Mouse (Mus musculus) frontal cortex, postnatal 10 days (tissue): ENCODE data around the gene Boc.

ENCODE experiments used
- DNase-seq, 2 experiments: peaks; one replicate each; pipeline ENCODE4 v3.0.0; 2022; ENCODE audit warnings: low spot score in 2 of 2, mixed read lengths in 1 of 2

The Boc gene

DNA sequence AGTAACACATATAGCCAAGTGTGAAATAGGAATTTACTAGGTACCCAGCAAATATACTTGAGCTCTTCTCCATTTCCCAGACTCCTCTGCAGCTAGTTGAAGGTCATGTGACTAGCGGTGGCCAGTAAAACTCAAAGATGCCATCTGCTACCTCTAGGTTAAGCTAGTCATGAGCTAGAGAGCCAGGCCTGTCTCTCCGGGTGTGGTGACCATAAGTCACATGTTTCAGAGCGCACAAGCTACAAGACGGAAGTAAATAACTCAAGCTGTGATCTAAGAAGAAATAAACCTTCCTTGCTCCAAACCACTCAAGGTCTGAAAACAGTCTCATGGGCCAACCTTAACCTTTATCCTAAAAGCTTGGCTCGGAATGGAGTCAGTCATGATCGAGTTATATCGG is 29.7 kb downstream of the Boc start:
- no peak for DNase-seq

DNA sequence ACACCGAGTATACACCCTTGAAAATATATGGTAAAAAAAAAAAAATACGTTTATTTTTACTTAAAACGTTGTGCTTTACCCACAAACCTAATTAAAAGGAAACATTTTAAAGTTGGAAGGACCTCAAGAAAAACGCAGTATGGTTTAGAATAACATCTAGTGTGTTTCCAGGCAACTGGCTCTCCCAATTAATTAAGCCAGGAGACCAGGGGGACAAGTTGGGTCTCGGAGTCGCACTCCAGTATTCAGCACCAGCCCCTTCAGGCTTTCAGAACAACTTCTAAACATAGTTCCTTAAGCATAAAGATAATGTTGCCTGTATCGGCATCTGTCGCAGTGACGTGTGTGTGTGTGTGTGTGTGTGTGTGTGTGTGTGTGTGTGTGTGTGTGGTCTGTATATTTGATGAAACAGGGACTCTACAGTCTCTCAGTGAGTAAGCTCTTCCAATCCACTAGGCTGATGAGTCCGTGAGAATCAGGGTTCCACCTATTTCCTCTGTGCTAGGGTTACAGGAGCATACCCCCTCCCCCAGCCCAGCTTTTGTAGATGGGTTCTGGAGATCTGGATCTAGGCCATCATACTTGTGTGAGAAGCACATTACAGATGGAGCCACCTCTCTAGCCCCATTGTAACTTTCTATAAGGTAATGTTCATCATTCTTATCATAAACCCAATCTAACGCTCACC is 31.3 kb downstream of the Boc start:
- DNase-seq: no peak

DNA sequence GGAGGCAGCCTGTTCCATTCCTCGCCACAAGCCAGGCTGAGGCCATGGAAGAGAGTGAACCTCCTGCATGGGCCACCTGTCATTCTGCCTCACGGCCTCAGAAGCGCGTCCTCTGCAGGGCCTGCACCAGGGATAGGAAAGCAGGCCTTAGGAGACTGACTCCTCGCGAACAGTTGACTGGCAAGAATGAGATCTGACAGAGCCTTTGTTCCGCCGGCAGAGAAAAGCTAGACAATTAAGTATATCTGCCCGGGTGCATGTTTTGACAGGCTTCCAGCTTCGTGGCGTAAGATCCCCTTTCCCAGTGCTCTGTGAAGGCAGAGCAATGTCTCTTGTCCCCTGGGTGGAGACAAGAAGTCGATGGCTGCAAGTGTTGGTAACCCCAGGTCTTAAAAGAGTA is 32.0 kb downstream of the Boc start:
- DNase-seq: no peak

DNA sequence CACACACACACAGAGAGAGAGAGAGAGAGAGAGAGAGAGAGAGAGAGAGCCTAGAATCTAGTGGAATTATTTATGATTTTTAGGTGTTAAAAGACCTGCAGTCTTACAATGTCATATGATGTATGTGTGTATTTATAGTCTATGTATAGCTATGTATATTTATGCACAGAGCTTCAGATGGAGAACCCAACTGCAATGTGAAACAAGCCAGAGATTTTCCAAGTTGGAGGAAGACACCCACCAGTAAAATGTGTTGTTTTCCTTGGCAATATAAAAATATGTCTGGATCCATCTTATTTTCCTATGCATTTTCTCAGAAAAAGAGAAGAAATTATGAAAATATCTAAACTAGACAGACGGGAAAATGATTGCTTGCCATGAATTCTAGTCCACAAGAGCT is 32.7 kb downstream of the Boc start:
- DNase-seq: no peak

DNA sequence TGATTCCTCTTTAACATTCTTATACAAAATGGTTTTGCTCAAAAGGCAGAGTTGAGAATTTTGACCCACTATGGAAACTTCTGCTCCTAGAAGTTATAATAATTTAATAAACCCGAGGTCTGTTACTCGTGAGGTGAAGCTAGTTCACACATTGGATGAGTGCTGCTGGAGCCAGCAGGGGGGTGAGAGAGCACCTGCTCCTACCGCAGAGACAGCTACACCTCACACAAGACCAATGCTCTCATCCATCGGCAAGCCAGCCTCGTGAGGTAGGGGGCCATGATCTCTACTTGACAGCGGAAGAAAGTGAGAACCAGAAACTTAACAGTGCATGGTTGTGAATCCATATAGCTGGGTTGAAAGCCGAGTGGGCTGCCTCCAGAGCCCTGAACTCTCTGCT is 35.1 kb downstream of the Boc start:
- DNase-seq: no peak

DNA sequence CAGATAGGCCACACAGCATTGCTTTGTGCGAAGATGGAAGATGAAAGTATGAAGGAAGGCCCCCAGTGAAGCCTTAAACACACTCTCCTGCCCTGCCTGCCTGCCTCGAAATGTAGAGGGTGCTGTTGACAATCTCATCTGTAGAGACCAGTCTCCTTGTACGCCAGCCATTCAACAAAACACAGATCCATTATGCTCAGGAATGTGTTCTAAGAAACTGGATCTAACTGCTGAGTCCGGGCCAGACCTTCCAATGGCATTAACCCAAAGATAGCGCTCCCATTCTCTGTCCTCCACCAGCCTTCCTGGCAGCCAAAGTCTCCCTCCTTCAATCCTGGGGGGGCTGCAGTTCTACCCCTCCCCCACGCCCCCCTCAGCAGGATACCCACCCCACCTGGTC is 42.2 kb downstream of the Boc start:
- DNase-seq: no peak

DNA sequence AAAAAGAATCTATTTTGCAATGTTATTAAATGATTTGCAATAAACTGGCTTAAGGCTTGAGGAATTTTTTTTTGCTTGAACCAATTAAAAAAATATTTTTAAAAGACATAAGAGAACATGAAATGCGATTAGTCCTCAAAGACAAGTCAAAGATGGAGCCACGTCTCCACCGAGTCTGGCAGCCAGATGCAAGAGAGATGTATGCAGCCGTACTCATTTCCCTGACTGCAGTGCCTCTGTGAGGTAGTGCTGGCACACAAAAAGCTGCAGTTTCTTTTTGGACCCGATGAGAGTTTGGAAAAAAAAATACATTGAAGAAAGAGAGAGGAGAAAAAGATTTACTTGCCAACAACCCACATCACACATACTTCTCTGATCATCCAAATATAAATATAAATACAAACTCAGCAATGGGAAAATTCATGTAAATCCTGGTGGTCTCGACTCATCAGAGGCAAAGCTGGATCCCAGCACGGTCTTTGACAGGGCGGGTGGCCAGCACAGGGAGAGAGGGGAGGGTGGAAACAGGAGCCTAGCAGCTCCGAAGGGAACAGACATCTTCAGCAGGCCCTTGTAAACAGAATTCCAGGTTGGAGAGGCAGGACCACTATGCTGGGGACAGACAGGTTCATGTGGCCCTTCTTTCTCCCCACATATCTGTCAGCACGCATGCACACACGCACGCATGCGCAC is 48.0 kb downstream of the Boc start:
- DNase-seq: no peak

DNA sequence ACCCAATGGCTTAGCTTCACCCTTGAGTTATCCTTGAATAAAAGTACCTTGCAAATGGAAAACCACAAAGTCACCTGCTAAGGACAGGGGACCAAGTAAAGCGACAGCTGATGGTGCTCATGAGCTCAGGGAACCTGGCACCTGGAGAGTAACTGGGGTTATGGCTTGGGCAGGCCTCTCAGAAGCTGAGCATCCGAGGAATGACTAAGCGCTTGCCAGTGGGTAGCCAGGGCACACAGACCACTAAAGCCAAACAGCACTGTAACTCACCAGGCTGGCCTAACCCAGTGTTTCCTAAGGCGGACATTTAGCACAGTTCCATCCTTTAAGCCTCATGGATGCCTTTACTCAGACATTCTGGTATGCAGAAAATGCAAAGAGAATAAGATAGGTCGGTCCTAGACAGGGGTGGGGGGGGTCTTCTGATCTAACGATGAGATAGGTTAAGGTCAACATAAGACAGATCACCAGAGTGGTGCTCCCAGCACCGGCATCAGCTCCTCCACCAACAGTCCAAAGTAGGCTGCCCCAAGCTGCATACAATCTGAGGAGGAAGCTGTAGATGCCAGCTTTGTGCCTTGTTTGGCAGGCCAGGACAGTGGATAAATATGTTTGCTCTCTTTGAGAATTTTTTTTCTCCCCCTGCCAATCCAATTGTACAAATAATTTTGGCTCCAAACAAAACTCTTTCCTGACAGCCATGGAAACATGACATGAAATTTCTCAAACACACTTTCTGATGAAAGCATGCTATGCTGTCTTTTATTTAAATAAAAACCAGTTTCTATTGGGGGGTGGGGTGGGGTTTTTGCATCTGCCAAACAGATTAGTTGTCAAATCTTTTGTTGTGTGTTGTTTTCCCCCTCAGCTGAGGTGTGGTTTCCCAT is 49.0 kb downstream of the Boc start:
- no peak for DNase-seq

DNA sequence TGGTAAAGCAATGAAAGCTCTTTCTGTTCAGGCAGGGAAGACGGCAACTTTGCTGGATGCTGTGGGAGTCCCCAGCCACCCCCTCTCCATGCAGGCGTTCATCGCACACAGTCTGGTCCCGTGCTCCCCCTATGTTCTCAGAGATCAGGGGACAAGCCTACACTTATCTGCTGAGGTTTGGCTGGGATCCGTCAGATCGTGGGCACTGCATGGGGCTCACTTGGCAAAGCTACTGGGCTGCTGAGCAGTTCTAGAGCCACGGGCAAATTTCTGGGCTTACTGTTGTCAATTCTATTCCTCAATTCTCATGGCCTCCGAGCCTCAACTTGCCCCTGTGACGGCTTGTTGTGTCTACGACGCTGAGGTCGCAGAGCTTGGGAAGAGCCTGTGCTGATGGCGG is 49.9 kb downstream of the Boc start:
- DNase-seq: no peak

DNA sequence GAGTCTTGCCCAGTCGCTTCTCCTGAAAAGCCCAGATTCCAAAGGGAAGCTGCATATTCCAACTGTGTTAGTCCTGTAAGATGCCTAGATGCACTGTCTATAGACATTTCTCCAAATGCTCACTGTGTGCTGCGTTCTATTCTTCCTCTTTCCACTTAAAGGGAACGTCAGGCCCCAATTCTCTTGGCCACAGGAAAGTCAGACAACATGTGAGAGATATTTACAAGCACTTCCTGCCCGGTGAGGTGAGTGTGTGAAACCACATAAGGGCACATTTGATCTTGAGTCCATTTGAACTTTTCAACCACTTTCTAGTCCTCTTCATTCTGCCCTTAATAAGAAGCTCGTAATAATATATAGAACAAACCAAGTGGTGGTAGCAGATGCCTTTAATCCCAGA is 50.7 kb downstream of the Boc start:
- DNase-seq: no peak

DNA sequence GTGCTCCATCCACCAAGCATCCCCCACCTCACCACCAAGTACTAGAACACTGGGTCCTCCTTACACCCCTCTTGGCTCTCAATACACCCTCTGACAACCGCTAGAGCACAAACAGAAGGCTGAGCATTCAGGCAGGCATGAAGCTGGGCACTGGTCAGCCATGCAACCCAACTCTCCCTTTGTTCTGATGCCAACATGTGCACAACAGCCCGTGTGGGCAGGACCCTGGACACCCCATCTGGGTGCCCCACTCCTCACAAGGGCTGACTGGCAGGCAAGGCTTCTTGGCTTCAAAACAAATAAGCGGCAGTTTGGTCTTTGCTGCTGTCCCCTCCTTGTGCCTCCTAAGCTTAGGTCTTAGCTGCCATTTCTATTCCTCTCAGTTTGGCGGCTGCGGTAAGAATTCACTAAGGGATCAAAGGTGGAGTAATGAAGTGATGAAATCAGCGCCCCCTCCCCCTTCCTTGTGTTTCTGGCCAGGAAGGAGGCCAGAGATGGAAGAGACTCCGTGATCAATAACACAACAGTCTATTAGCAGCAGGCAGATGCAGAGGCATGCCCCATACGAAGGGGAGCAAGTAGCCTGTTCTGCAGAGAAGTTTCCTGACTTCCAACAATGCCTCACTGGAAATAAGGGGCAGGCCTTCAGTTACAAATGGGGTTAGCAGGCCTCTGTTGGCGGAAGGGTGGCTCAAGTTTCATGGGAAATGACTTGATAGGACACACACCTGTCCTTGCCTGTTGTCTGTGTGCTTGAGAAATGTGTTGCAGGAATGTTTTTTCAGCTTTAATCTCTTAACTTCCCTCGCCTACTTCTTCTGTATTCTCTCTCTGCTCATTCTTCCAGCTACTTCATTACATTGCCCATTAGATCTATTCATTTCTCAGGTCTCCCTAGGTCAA is 51.4 kb downstream of the Boc start:
- no peak for DNase-seq

DNA sequence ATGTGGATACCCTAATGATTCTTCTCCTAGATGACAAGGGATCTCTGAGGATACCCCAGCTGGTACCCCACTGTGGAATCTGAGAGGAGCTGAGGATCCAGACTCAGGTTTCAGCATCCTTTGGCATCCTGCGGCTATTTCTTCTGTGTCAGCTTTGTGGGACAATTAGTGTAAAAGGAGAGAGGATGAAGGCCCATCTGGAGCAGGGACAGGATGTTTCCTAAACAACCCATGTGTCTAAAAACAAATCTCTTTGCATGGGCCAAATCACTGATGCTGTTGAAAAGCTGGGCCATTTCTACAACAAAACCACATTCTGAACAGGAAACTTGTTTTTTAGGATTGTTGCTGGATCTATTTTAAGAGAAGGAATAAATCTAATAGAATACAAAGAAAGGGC is 53.5 kb downstream of the Boc start:
- no peak for DNase-seq

DNA sequence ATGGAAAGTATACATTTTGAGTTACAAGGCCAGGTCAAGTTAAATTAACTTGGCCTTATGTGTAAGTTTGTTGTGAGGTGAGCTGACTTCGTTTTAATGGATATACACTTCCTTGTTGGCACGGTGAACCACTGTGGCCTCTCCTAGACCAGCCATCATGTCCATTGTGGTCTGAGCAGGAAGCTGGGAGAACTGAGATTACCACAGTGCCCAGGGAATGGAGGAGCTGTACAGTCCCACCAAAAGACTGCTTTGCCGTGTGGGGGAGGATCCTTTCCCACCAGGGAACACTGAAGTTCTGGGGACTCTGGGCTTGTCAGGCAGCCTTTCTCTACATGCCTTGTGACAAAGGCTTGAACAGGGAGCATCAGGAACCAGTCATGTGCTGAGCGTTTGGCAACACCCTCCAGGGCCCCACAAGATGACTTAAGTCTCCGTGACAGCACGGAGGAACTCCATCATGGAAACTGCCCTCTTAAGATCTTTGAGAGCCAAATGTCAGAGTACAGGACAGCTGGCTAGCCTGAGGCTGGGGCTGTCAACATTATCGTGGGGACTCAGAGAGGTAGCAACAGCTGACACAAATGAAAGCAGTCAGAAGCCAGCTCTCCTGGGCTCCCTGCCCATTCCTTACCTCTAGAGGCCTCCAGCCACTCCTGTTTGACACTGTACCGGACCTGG is 55.7 kb downstream of the Boc start:
- DNase-seq: no peak

DNA sequence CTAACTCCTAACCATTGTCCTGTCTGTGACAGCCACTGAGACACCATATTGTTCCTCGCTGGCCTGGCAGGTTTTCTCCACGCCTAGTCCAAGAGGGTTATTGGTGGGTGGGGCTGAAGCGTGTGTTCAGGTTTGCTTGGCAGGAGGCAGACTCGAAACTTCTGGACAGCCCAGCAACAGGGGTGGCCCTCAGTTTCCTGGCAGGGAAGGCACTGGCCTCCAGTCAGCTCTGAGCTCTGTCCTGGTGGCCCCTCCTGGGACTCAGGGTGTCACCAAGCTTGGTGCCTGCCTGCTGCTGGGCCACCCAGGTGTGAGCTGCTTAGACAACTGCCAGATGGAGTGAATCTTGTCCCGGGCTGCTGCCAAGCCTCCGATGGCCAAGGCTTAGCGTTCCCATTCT is 56.4 kb downstream of the Boc start:
- no peak for DNase-seq

DNA sequence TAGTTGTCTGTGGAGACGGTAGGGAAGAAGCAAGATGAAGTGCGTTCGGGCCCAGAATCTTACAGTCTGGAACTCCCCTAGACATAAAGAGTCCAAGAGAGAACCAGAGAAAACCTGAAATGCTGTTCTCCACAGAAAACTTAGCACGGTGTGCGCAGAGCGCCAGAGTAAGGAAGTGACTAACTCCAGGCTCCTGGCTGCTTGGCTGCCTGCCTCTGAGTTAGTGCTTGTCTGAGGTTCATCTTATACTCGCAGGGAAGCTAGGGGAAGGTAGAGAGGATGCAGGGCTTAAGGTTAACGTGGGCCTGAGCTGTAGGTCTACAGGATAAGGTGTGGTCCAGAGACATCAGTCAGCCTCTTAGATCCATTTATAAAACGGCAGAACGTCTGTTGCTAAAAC is 56.9 kb downstream of the Boc start:
- DNase-seq: no peak

DNA sequence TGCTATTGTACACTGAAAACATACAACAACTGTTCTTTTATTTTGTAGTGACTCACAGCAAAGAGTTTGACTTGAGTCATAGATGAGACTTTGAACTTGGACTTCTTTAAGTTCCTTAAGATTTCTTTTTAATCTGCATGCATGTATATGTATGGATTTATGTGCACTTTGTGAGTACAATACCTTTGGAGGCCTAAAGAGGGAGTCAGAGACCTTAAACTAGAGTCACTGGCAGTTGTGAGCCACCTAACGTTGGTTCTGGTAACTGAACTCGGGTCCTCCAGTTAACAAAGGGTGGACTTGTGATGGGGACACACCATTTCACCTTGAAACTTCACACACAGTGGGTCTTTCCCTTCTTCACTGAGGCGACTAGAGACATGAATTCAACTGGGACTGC is 60.2 kb downstream of the Boc start:
- no peak for DNase-seq

DNA sequence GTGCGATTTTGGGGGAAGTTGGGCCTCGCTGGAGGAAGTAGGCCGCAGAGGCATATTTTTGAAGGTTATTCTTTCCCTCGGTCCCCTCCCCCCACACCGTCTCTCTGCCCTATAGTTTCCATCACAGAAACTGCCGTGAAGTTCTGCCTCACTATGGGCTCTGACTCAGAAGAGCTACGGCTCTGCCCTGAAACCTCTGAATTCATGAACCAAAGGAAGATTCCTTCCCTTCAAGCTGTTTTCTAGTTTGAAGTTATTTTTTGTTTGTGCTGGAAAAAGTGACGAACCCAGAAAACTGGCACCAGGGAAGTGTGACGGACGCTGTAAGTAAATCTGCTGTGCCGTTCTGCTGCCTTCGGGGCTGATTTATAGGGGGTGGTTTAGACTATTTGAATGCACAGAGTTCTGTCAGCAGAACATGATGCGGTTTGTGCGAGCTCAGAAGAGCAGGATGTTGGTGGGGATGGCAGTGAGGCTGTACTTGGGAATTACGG is 61.7 kb downstream of the Boc start:
- no peak for DNase-seq

DNA sequence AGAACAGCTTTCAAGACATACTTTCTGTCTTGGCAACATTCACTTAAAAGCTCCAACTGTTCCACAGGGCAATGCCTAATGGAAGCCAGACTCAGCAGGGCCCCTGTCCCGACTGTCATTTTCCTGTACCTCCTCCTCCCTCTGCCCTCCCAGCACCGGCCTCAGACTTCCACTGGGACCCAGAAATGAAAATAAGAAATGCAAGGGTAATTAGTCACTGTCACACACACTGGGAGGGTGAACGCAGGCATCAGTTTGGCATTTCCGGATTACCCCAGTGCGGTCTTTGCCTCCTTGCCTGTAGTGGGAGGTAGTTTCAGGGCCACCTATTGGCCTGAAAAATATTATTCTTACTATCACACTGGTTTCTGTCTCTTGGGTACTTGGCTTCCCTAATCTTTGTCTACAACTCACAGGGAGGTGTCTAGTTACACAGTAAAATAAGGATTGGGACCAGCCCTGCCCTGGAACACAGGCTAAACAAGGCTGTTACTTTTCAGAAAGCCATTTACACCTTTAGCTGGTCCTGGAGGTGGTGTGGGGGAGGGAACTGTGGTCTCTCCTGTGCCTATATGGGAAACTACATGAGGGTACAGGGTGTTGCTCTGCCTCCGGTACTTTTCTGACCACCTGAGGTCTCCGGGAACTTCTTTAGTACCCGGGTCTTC is 64.1 kb downstream of the Boc start:
- no peak for DNase-seq

DNA sequence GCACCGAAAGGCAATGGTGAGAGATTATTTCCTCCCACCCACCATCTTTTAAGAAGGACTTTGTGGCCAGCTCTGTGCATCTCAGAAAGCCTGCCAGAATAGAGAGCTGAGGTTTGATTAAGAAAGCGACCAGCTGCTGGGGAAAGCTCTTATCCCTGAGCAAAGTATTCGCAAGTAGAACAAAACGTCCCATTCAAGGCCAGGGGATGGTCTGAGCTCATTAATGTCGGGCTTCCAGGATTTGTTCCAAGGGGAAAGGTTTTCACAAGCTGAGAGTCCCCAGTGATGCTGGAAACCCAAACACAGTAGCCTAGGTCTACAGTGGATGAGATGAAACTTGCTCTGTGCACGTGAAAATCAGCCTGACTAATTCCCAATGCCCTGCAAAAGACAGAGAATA is 64.8 kb downstream of the Boc start:
- DNase-seq: no peak

DNA sequence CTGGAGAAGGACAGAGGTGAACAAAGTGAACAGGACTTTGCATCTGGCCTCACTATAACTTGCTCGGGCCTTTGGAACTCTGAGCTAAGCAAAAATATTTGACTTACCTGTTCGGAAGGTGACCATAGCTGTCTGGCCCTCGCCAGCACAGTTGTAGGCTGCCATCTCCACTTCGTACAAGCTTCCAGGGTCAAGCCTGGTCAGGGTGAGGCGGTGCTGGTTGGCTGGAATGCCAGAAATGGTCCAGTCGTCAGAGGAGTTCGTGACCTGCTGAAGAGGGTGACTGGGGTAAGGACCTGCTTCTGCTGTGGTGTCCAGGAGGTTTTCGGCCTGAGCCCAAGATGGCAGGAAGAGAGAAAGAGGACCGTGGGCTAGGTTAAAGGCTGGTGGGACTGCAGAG is 66.0 kb downstream of the Boc start:
- no peak for DNase-seq

DNA sequence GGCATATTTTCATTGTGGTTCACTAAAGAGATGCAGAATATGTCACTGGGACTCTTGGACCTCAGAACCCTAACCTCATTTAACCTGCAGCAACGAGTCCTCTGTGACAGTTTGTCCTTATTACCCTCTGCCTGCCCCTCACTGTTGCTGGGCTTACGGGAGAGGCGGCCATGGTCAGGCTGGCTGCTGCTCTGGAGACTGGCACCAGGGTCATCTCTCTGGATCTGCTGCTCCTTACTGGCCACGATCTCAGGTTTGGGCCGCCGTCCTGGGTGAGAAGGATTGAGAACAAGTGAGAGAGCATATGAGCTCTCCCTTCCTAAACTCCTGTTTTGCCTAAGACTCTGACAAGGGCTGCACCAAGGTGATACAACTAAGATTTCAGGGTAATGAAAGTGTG is 66.5 kb downstream of the Boc start:
- no peak for DNase-seq
